Mouse (Mus musculus) c-Kit-positive CD71-positive TER-119-negative erythroid progenitor cells, embryonic 14.5 days (primary cell): ENCODE results near the gene Pnpla3.

Experiments used
- DNase-seq: peaks from one replicate; pipeline ENCODE4 v3.0.0-alpha.2; 2013; ENCODE audit warnings: low read depth

Gene Pnpla3

DNA sequence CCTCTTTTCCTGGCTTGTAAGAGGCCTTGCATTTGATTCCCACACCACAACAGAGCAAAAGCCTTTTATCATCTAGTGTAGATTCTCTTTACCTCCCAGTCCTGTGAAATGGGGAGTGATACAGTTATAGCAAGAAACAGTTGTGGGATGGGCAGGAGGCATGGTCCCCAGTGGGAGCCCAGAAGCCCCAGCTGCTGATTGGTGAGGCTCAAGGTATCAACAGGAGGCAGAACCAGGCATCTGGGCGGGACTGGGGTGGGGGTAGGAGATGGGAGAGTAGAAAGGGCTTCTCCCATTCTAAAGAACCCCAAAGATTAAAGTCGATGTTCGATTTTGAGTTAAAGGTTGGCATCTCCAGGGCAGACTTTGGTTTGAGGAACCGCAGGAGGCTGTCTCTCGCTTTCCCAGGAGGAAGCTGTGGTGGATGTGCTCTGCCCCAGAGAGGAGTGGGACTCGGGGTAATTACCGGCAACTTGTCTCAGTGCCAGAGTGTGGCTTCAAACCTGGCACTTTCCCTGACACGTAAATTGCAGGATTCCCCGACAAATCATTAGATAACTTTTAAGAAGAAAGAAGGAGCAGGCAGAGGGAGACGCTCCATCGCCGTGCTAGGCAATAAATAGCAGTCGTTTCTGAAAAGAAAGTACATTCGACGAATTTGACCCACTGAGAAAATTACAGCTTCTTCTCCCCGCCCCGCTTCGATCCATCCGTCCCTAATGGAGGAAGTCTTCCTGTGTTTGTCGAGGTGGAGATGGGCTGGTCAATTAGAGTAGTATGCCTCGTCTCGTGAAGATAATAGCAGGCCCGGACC, 50.5 kb downstream of the Pnpla3 start:
- DNase-seq = no peak

DNA sequence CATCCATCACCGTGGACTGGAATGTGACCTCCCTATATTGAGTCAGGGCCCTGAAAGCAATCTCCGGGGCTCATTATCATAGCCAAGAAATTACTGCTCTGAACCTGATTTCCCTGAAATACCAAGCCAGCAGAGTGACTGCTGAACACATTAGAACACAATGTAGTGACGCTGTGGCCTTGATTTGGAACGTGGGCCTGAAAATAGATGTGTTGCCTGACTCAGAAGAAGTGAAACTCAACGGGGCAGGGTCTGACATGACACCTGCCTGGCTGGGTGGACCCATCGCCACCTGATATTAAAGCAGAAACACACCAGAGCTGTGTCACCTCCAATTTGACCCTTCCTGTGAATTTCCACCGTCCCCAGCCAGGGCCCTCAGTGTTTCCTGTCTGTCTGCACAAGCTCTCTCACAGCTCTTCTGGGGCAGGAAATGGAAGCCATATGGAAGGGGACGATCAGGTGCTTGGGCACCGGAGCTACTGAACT, 51.2 kb downstream of the Pnpla3 start:
- no peak for DNase-seq

- no peak for DNase-seq
Observed at GRCm38 (mm10) chr15:84221539-84221938, 53.9 kb downstream of the Pnpla3 start.

DNA sequence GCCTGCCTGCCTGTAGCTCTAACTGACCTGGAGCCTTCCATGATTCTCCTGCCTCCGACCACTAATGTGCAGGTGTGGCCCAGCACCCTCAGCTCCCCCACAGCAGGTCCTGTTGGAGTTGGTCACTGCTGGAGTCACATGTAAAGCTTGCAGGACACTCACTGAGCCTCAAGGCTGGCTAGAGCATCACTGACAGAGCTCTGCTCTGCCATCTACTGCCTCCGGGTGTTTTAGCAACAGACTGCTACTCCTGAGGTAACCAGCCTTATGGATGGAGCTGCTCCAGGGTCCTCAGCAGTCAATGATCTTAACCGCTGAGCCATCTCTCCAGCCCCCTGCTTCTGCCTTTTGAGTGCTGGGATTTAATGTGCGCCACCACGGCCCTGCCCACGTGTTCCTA, 55.8 kb downstream of the Pnpla3 start:
- no peak for DNase-seq

DNA sequence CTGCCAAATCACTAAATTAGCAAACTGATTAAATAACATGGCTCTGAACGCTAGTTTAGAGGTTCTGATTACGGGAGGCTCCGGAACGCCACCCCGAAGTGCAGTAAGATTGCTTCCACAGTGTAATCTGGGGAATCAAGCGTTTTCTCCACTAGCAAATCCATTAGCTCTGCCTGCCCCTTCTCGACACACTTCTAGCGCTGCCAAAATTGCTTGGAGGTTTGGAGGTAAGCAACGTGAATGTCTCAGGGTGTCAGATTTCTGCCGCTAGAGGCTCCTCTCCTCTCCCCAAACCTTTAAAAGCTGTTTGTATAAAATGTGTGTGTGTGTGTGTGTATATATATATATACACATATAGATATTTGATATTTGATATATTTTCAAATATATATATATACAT, 57.1 kb downstream of the Pnpla3 start:
- DNase-seq = no peak

- no peak for DNase-seq
Observed at GRCm38 (mm10) chr15:84226918-84227317, 59.3 kb downstream of the Pnpla3 start.

DNA sequence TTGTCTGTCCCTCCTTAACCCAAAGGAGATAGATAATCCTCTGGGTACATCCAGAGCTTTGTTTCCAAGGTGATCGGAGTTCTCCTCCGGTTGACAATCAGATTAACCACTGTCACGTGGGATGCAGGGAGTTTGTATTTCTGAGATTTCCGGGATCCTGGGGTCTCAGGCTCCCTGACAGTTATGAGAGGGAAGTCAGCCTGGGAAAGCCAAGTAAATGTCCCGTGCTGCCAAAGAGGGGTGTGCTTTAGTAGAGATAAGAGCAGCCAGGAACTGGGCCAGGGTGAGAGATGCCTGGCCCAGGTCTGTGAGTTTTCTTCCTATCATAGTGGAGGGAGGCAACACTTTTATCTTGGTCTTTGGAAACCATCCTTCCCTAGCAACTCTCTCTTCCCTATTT, 63.0 kb downstream of the Pnpla3 start:
- no peak for DNase-seq

GRCm38 (mm10) chr15:84231113-84231712, 63.6 kb downstream of the Pnpla3 start:
- DNase-seq = peak; percentile 59

GRCm38 (mm10) chr15:84231721-84232561, 64.3 kb downstream of the Pnpla3 start, which contains the start of gene Parvb:
Gene Parvb (plus strand): TSS chr15:84232043.
- no peak for DNase-seq

DNA sequence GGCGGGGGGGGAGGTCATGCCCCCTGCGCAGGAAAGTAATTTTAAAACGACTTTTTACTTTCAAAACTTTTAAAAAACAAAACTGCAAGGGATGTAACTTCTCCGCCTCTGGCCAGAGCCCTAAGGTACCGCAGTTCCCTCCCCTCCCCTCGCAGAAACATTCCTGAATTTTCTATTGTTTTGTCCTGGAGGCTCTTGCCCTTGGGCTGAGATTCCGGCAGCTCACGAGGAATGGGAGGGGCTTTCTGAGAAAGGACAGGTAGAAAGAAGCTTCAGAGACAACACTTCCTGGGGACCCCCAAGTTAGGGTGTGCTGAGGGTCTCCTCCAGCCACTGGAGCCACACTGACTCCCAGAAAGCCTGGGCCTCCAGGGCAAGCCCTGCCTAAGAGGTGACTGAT, 65.0 kb downstream of the Pnpla3 start:
- no peak for DNase-seq

DNA sequence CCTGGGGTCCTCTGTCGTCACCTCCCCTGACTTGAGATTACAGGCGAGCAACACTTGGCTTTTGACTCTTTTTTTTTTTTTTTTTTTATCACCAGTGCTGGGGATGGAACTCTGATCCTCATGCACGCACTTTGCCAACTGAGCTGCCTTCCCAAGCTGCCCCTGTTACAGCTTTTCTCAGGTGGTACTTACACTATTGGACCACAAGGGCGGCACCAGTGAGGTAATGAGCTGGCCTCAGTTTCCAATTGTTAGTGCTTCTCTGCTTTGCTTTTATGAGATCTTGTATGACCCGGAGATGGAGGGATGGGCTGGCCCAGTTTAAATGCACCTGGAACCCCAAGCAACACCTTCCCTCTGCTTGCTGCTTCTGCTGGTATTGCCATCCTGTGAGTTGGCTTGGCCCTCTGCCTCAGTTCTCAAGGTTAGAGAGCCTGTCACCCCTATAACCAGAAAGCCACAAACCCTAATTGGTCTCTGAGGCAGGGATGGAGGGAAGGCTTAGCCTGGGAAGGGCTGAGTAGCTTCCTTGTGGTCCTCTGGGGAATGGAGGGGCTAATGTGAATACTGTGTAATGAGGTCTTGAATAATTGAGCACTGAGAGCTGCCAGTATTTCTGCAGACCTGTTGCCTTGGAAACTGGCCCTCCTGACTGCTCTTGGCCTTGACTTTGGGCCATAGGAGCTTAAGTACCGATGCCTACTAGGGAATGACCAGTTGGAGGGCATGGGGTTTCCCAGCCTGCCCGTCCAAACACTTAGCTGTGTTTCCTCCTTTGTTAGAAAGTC, 67.4 kb downstream of the Pnpla3 start:
- no peak for DNase-seq

- no peak for DNase-seq
Observed at GRCm38 (mm10) chr15:84235646-84236045, 68.0 kb downstream of the Pnpla3 start.
